Mouse (Mus musculus) lung, embryonic 15.5 days (tissue): ENCODE results near the gene Ccdc88a. TPM values are rescaled to one million over a fixed set of nuclear protein-coding genes. Genes with fewer than 3 reads are reported as not detected.

Experiments
- ATAC-seq: fragments of 200-750 bp; cut with Nextera tagmentation; 2 replicates; pipeline ENCODE4 v1.8.0; 2017; ENCODE audit warnings: moderate number of reproducible peaks, borderline replicate concordance; ENCODE audit not compliant: low FRiP score, low TSS enrichment; ENCODE audit errors: extremely low read depth
- H3K27ac ChIP-seq: fragments of 300-500 bp; sonication (generic); 2 replicates; pipeline ENCODE4 v1.5.1; 2015; ENCODE audit warnings: moderate library complexity, mild to moderate bottlenecking, inconsistent platforms
- H3K27me3 ChIP-seq: fragments of 300-500 bp; sonication (generic); 2 replicates; pipeline ENCODE4 v1.6.1; 2015; ENCODE audit warnings: inconsistent platforms
- H3K36me3 ChIP-seq: fragments of 300-500 bp; sonication (generic); 2 replicates; pipeline ENCODE4 v1.6.1; 2015; ENCODE audit warnings: inconsistent platforms
- H3K4me1 ChIP-seq: fragments of 300-500 bp; sonication (generic); 2 replicates; pipeline ENCODE4 v1.6.1; 2015; ENCODE audit warnings: inconsistent platforms
- H3K4me2 ChIP-seq: fragments of 300-500 bp; sonication (generic); 2 replicates; pipeline ENCODE4 v1.6.1; 2015; ENCODE audit warnings: inconsistent platforms, mild to moderate bottlenecking, moderate library complexity
- H3K4me3 ChIP-seq: fragments of 300-500 bp; sonication (generic); 2 replicates; pipeline ENCODE4 v1.5.1; 2015; ENCODE audit warnings: mild to moderate bottlenecking, inconsistent platforms
- H3K9ac ChIP-seq: fragments of 300-500 bp; sonication (generic); 2 replicates; pipeline ENCODE4 v1.6.1; 2015; ENCODE audit warnings: inconsistent platforms
- H3K9me3 ChIP-seq: fragments of 300-500 bp; sonication (generic); 2 replicates; pipeline ENCODE4 v1.6.1; 2016; ENCODE audit warnings: inconsistent platforms
- WGBS: fragments of 180-500 bp; shearing (Covaris S2); methylation state at CpG from one replicate; pipeline ENCODE4 v1.1.7; 2015; 5-methylcytosine and 5-hydroxymethylcytosine counted together
- polyA plus RNA-seq: library from polyadenylated mRNA; unstranded; fragments of >200 nt; fragmentation: Nextera tagmentation; extraction: Ambion mirVana; gene quantifications from 2 replicates; pipeline ENCODE4 v1.2.1, GENCODE M21; 2015

The Ccdc88a gene
- 33.7 and 33.8 TPM in 2 replicates for polyA plus RNA-seq

- Histone ChIP-seq H3K4me1 (peaks cover 6% of the 10 kb centered on the region; the same call in 1 of the 2 replicates), H3K27me3 (no peaks in the 10 kb centered on the region), H3K36me3 (no peaks in the 10 kb centered on the region), H3K27ac (peak within 1 kb of the TSS; percentile 95), H3K4me3 (peak within 1 kb of the TSS; percentile 97), H3K9me3 (no peaks in the 10 kb centered on the region), H3K4me2 (peak within 1 kb of the TSS; percentile 61), H3K9ac (peak within 1 kb of the TSS; percentile 88)
- WGBS = under 1% methylated on average over 88 of the region's 107 CpGs
- ATAC-seq = peak; percentile 95
These were observed at the start of gene Ccdc88a for GRCm38 (mm10) chr11:29373396-29374273. Gene Ccdc88a, plus strand, starts transcription at chr11:29373658.

GRCm38 (mm10) chr11:29335505-29335904 is 38.0 kb upstream of the Ccdc88a start:
- WGBS = 63% methylated on average over 2 of the region's 2 CpGs
- Histone ChIP-seq H3K27me3 (no peaks in the 10 kb centered on the region), H3K4me1 (no peaks in the 10 kb centered on the region), H3K27ac (no peak overlapping the region), H3K9me3 (no peaks in the 10 kb centered on the region), H3K4me2 (no peak overlapping the region), H3K9ac (no peak overlapping the region), H3K36me3 (no peaks in the 10 kb centered on the region), H3K4me3 (no peak overlapping the region)
- ATAC-seq = no peak

- H3K36me3 ChIP-seq = no peaks in the 10 kb centered on the region
- 50% methylated on average over 2 of the region's 2 CpGs for WGBS
- ATAC-seq = no peak
These were observed 32.2 kb upstream of the Ccdc88a start for GRCm38 (mm10) chr11:29341259-29341658.

GRCm38 (mm10) chr11:29344891-29345657 is 28.4 kb upstream of the Ccdc88a start:
- Histone ChIP-seq H3K4me2 (no peak overlapping the region), H3K36me3 (no peaks in the 10 kb centered on the region), H3K27me3 (no peaks in the 10 kb centered on the region), H3K9me3 (no peaks in the 10 kb centered on the region), H3K9ac (no peak overlapping the region), H3K4me3 (no peak overlapping the region), H3K27ac (no peak overlapping the region), H3K4me1 (no peaks in the 10 kb centered on the region)
- 72% methylated on average over 4 of the region's 4 CpGs for WGBS
- no peak for ATAC-seq

More at GRCm38 (mm10) chr11:29341259-29341658, 32.2 kb upstream of the Ccdc88a start:
- Histone ChIP-seq H3K4me3 (no peak overlapping the region), H3K4me2 (no peak overlapping the region), H3K9me3 (no peaks in the 10 kb centered on the region), H3K27ac (no peak overlapping the region), H3K27me3 (no peaks in the 10 kb centered on the region), H3K4me1 (no peaks in the 10 kb centered on the region), H3K9ac (no peak overlapping the region)

DNA sequence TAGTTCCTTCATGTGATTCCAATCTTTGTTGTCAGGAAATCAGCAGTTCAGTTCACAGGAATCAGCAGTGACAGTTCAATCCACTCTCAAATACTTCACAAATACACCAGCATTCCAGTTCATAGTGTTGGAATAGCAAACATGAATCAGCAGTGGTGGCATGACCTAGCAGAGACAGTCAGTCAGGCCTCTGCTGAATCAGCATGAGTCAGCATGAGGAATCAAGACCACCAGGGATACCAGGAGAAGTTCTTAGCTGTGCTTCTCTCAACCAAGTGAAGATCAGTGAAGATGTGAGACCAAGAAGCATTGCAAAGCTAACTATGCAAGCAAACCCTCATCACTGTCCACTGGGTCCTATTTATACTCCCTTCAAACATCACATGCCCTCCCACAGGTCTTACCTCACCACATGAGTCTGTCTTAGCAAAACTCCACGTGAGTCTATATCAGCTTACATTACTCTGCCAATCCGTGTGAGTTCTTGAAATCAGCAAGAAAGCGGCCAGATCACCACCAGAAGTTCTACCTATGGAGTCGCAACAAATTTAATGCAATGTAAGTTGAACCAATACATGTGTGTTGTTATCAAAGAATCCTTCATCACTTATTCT is 27.7 kb upstream of the Ccdc88a start:
- no peak overlapping the region for H3K9ac ChIP-seq
- H3K36me3 ChIP-seq = no peaks in the 10 kb centered on the region
- H3K27ac ChIP-seq = no peak overlapping the region
- WGBS = 65% methylated on average over 4 of the region's 4 CpGs
- H3K27me3 ChIP-seq = no peaks in the 10 kb centered on the region
- no peak for ATAC-seq
- H3K4me3 ChIP-seq = no peak overlapping the region
- H3K9me3 ChIP-seq = no peaks in the 10 kb centered on the region
- H3K4me1 ChIP-seq = no peaks in the 10 kb centered on the region
- no peak overlapping the region for H3K4me2 ChIP-seq

DNA sequence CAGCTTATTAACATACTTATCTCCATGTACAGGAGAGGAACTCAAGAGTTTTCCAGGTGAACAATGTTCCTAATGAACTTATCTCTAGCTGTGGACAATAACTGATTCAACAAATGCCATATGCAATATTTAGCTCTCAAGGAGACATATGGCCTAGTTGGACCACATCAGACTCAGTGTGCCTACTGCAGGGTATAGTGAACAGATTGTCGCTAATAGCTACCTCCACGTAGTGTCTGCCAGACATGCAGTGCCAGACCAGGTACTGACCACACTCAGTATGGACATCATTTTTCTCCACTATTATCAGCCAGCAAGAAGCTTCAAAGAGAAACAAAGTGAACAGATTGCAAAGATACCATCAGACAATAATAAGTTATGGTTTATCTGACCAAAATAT is 22.6 kb upstream of the Ccdc88a start:
- Histone ChIP-seq H3K4me2 (no peak overlapping the region), H3K9ac (no peak overlapping the region), H3K27ac (no peak overlapping the region), H3K27me3 (no peaks in the 10 kb centered on the region), H3K36me3 (no peaks in the 10 kb centered on the region), H3K9me3 (no peaks in the 10 kb centered on the region), H3K4me3 (no peak overlapping the region), H3K4me1 (no peaks in the 10 kb centered on the region)
- no peak for ATAC-seq
- 95% methylated on average over 2 of the region's 2 CpGs for WGBS

- no peak overlapping the region for H3K4me3 ChIP-seq
- ATAC-seq = no peak
- H3K27me3 ChIP-seq = no peaks in the 10 kb centered on the region
- no peak overlapping the region for H3K4me2 ChIP-seq
- no peaks in the 10 kb centered on the region for H3K9me3 ChIP-seq
- H3K36me3 ChIP-seq = no peaks in the 10 kb centered on the region
- WGBS = 77% methylated on average over 1 of the region's 1 CpGs
- no peak overlapping the region for H3K27ac ChIP-seq
- H3K4me1 ChIP-seq = no peaks in the 10 kb centered on the region
- no peak overlapping the region for H3K9ac ChIP-seq
These were observed 21.2 kb upstream of the Ccdc88a start for GRCm38 (mm10) chr11:29352214-29352613.

GRCm38 (mm10) chr11:29368161-29368560 is 5.3 kb upstream of the Ccdc88a start:
- Histone ChIP-seq H3K9me3 (no peaks in the 10 kb centered on the region), H3K27me3 (no peaks in the 10 kb centered on the region), H3K4me1 (no peaks in the 10 kb centered on the region), H3K4me2 (no peak overlapping the region), H3K4me3 (no peak overlapping the region), H3K27ac (no peak overlapping the region), H3K36me3 (no peaks in the 10 kb centered on the region), H3K9ac (no peak overlapping the region)
- 83% methylated on average over 1 of the region's 1 CpGs for WGBS
- ATAC-seq = no peak

GRCm38 (mm10) chr11:29373050-29373395 is 435 bp upstream of the Ccdc88a start:
- Histone ChIP-seq H3K9me3 (no peaks in the 10 kb centered on the region), H3K36me3 (no peaks in the 10 kb centered on the region), H3K27ac (peak overlapping the region; percentile 95; the same call in 1 of the 2 replicates), H3K27me3 (no peaks in the 10 kb centered on the region), H3K4me3 (peak overlapping the region; percentile 97), H3K9ac (peak overlapping the region; percentile 51), H3K4me1 (peaks cover 6% of the 10 kb centered on the region; the same call in 1 of the 2 replicates), H3K4me2 (peak overlapping the region; percentile 61)
- 2% methylated on average over 11 of the region's 11 CpGs for WGBS
- ATAC-seq = no peak

GRCm38 (mm10) chr11:29374274-29374656 is 807 bp downstream of the Ccdc88a start:
- Histone ChIP-seq H3K9me3 (no peaks in the 10 kb centered on the region), H3K36me3 (no peaks in the 10 kb centered on the region), H3K9ac (peak overlapping the region; percentile 88), H3K4me3 (peak overlapping the region; percentile 97), H3K27ac (peak overlapping the region; percentile 95), H3K27me3 (no peaks in the 10 kb centered on the region), H3K4me2 (peak overlapping the region; percentile 61), H3K4me1 (peaks cover 6% of the 10 kb centered on the region; the same call in 1 of the 2 replicates)
- under 1% methylated on average over 8 of the region's 8 CpGs for WGBS
- peak; percentile 9; the same call in 1 of the 2 replicates for ATAC-seq

GRCm38 (mm10) chr11:29376635-29377034 is 3.2 kb downstream of the Ccdc88a start:
- no peak overlapping the region for H3K27ac ChIP-seq
- no peak overlapping the region for H3K4me2 ChIP-seq
- H3K9me3 ChIP-seq = no peaks in the 10 kb centered on the region
- peaks cover 6% of the 10 kb centered on the region; the same call in 1 of the 2 replicates for H3K4me1 ChIP-seq
- no peak overlapping the region for H3K9ac ChIP-seq
- H3K27me3 ChIP-seq = no peaks in the 10 kb centered on the region
- ATAC-seq = no peak
- no peaks in the 10 kb centered on the region for H3K36me3 ChIP-seq
- WGBS = 76% methylated on average over 2 of the region's 2 CpGs
- H3K4me3 ChIP-seq = no peak overlapping the region
